Comparison of ENCODE assay signal across 12 mouse cellular contexts in genomic region chr2:33631022-33631707, GRCm38 (mm10). TPM values are rescaled to one million over a fixed set of nuclear protein-coding genes. Genes with fewer than 3 reads are reported as not detected.
DNase-seq lines count a peak whose midpoint lies in the region; ATAC-seq and TF ChIP-seq lines count a peak whose summit lies in the region.
"Had no signal": no experiment of that assay in that cellular context is flagged by ENCODE, and none has a peak within 500 bp of the region (broad histone marks: within the 10 kb centered on the region; RNA-seq: fewer than 3 reads in every experiment).

No protein-coding gene starts in this region.

- no peaks in the 10 kb centered on the region for H3K36me3 ChIP-seq in heart, embryonic 14.5 days (ENCODE audit: control insufficient read depth, insufficient read depth, low read length)
- H3K36me3 ChIP-seq in hindbrain, embryonic 11.5 days (ENCODE audit: control insufficient read depth, insufficient read depth, low read length), result no peaks in the 10 kb centered on the region
- no peaks in the 10 kb centered on the region for H3K36me3 ChIP-seq in midbrain, embryonic 14.5 days (ENCODE audit: control insufficient read depth, insufficient read depth, low read length)
- H3K36me3 ChIP-seq: liver, embryonic 13.5 days had no signal

- H3K4me2 ChIP-seq in heart, embryonic 14.5 days (ENCODE audit: low read length), result 0 out of 2 replicates have a peak overlapping the region, but pooled peaks have one; percentile 8
- peak overlapping the region; percentile 37 for H3K4me2 ChIP-seq in hindbrain, embryonic 11.5 days (replicated peaks; ENCODE audit: low read depth, low read length)
- H3K4me2 ChIP-seq in midbrain, embryonic 14.5 days (ENCODE audit: low read length), result peak overlapping the region; percentile 44
- H3K4me2 ChIP-seq: liver, embryonic 13.5 days had no signal

- H3K9ac ChIP-seq in heart, embryonic 14.5 days (ENCODE audit: low read length), result no peak overlapping the region
- H3K9ac ChIP-seq in hindbrain, embryonic 11.5 days (ENCODE audit: low read depth, low read length), result peak overlapping the region; percentile 27; the same call in 1 of the 2 replicates
- H3K9ac ChIP-seq in midbrain, embryonic 14.5 days (replicated peaks; ENCODE audit: low read length), result peak overlapping the region; percentile 29
- H3K9ac ChIP-seq: liver, embryonic 13.5 days had no signal

- DNase-seq in heart, adult 9 months (ENCODE audit: low spot score in 2 of 2), result no peak
- DNase-seq in Muller cell, postnatal 12 days (ENCODE audit: inconsistent ontology term), result peak; percentile 22
- DNase-seq in hindbrain, embryonic 11.5 days (ENCODE audit: low spot score), result peak; percentile 53
- no peak for DNase-seq in midbrain, embryonic 14.5 days
- DNase-seq in cerebellum, adult 11-12 months, result no peak
- no peak for DNase-seq in cerebellum, adult 2 months
- no peak for DNase-seq in thymus, postnatal 36 days
- DNase-seq: adrenal gland, adult 8-10 months; kidney, postnatal 36 days; liver, embryonic 13.5 days; thymus, postnatal 25 days had no signal

- H3K9me3 ChIP-seq in heart, embryonic 14.5 days (ENCODE audit: control insufficient read depth, low read length), result no peaks in the 10 kb centered on the region
- no peaks in the 10 kb centered on the region for H3K9me3 ChIP-seq in hindbrain, embryonic 11.5 days (ENCODE audit: control insufficient read depth, low read length)
- H3K9me3 ChIP-seq in midbrain, embryonic 14.5 days (ENCODE audit: control insufficient read depth, low read length), result no peaks in the 10 kb centered on the region
- H3K9me3 ChIP-seq: liver, embryonic 13.5 days had no signal

- peak overlapping the region in 1 of 2 experiments; percentile 3; a peak in 1 of 4 replicates for H3K4me3 ChIP-seq in heart, embryonic 14.5 days (ENCODE audit: control insufficient read depth in 1 of 2, insufficient read depth in 1 of 2, low read depth in 1 of 2, low read length in 2 of 2)
- H3K4me3 ChIP-seq in hindbrain, embryonic 11.5 days (ENCODE audit: low read depth, low read length), result peak overlapping the region; percentile 23; the same call in 1 of the 2 replicates
- H3K4me3 ChIP-seq in midbrain, embryonic 14.5 days (replicated peaks; ENCODE audit: low read depth, low read length), result peak overlapping the region; percentile 15; the same call in 1 of the 2 replicates
- no peak overlapping the region for H3K4me3 ChIP-seq in cerebellum, adult 2 months (replicated peaks; ENCODE audit: insufficient read depth, low read depth, low read length)
- H3K4me3 ChIP-seq: liver, embryonic 13.5 days had no signal

- ATAC-seq in heart, embryonic 14.5 days (ENCODE audit: insufficient number of reproducible peaks, insufficient read depth, low FRiP score, low read depth), result no peak
- no peak for ATAC-seq in hindbrain, embryonic 11.5 days (ENCODE audit: low FRiP score)
- ATAC-seq in midbrain, embryonic 14.5 days (ENCODE audit: low FRiP score, low TSS enrichment), result no peak

- no peak for TF ChIP-seq CTCF in cerebellum, adult 2 months (IDR thresholded peaks at IDR 0.05; ENCODE audit: borderline replicate concordance, insufficient read depth, low read depth, low read length)

- 1% methylated on average over 40 of the region's 40 CpGs for WGBS in heart, embryonic 14.5 days
- whole genome bisulfite sequencing in hindbrain, embryonic 11.5 days, result under 1% methylated on average over 40 of the region's 40 CpGs
- under 1% methylated on average over 40 of the region's 40 CpGs for WGBS in midbrain, embryonic 14.5 days
- 2% methylated on average over 40 of the region's 40 CpGs for WGBS in cerebellum, adult 2 months

- no peak for TF ChIP-seq POLR2A in cerebellum, adult 2 months (IDR thresholded peaks at IDR 0.05; ENCODE audit: borderline replicate concordance, insufficient read depth, low read length)

- H3K27ac ChIP-seq in heart, embryonic 14.5 days (replicated peaks in 1 of 2; ENCODE audit: control insufficient read depth in 1 of 2, insufficient read depth in 1 of 2, low read depth in 2 of 2, low read length in 2 of 2), result no peak overlapping the region
- H3K27ac ChIP-seq in hindbrain, embryonic 11.5 days (ENCODE audit: low read depth, low read length), result peak overlapping the region; percentile 39; the same call in 1 of the 2 replicates
- peak overlapping the region; percentile 57 for H3K27ac ChIP-seq in midbrain, embryonic 14.5 days (replicated peaks; ENCODE audit: low read depth, low read length)
- H3K27ac ChIP-seq in cerebellum, adult 2 months (ENCODE audit: insufficient read depth, low read length), result no peak overlapping the region
- H3K27ac ChIP-seq: liver, embryonic 13.5 days had no signal

- H3K4me1 ChIP-seq in heart, embryonic 14.5 days (ENCODE audit: control insufficient read depth in 2 of 2, insufficient read depth in 2 of 2, low read length in 2 of 2), result peaks cover 0 to 8% of the 10 kb centered on the region in 2 experiments; a peak in 2 of 4 replicates
- peaks cover 24% of the 10 kb centered on the region for H3K4me1 ChIP-seq in hindbrain, embryonic 11.5 days (replicated peaks; ENCODE audit: control insufficient read depth, insufficient read depth, low read length)
- H3K4me1 ChIP-seq in midbrain, embryonic 14.5 days (ENCODE audit: control insufficient read depth, insufficient read depth, low read length), result peaks cover 10% of the 10 kb centered on the region; the same call in 1 of the 2 replicates
- no peaks in the 10 kb centered on the region for H3K4me1 ChIP-seq in cerebellum, adult 2 months (ENCODE audit: control insufficient read depth, insufficient read depth, low read length)
- H3K4me1 ChIP-seq: liver, embryonic 13.5 days had no signal

- H3K27me3 ChIP-seq in heart, embryonic 14.5 days (ENCODE audit: control insufficient read depth, insufficient read depth, low read length), result peaks cover 100% of the 10 kb centered on the region
- peaks cover 94% of the 10 kb centered on the region for H3K27me3 ChIP-seq in hindbrain, embryonic 11.5 days (ENCODE audit: control insufficient read depth, insufficient read depth, low read length)
- H3K27me3 ChIP-seq in midbrain, embryonic 14.5 days (ENCODE audit: control insufficient read depth, insufficient read depth, low read length), result peaks cover 93% of the 10 kb centered on the region
- peaks cover 5% of the 10 kb centered on the region; the same call in 1 of the 2 replicates for H3K27me3 ChIP-seq in cerebellum, adult 2 months (ENCODE audit: control insufficient read depth, insufficient read depth, low read length)

RNA-seq across cellular contexts. Expression of gene Lmx1b, which starts 9.1 kb away (rescaled TPM):
- polyA plus RNA-seq in heart, embryonic 14.5 days (2014; fragmentation: Nextera tagmentation; extraction: Ambion mirVana), result 0.07 TPM in 1 of 2 replicates, not detected in the other
- 4.2 and 5.0 TPM in 2 replicates for polyA plus RNA-seq in hindbrain, embryonic 11.5 days (2014; fragmentation: Nextera tagmentation; extraction: Ambion mirVana)
- polyA plus RNA-seq in midbrain, embryonic 14.5 days (2014; fragmentation: Nextera tagmentation; extraction: Ambion mirVana), result 1.7 and 2.3 TPM in 2 replicates
- polyA plus RNA-seq in cerebellum, adult 2 months (2012; rRNA removed), result 0.84 and 0.93 TPM in 2 replicates
- polyA plus RNA-seq: liver, embryonic 13.5 days had no signal

Comparison
In these comparisons a context has a peak if more than half of its experiments do, and no peak if none do; other contexts are left out.
1. H3K27ac ChIP-seq: peak in hindbrain, embryonic 11.5 days (single experiment) and midbrain, embryonic 14.5 days (single experiment); none in heart, embryonic 14.5 days (0 of 2) and cerebellum, adult 2 months (single experiment).
2. DNase-seq: peak in Muller cell, postnatal 12 days (single experiment) and hindbrain, embryonic 11.5 days (single experiment); none in heart, adult 9 months (0 of 2), midbrain, embryonic 14.5 days (single experiment), cerebellum, adult 11-12 months (single experiment), cerebellum, adult 2 months (0 of 2) and thymus, postnatal 36 days (0 of 2).
3. Peak in every context shown above with its lines, with median percentiles within 50 percentile points of each other: H3K4me2 ChIP-seq.